Mouse (Mus musculus) lung, adult 18-20 months (tissue): ENCODE measurements around the gene Efna5.

Source experiments
- DNase-seq, 2 experiments: peaks; one replicate each; pipeline ENCODE4 v3.0.0; 2022; ENCODE audit warnings: mixed read lengths in 2 of 2

The Efna5 gene

GRCm38 (mm10) chr17:62692242-62692641 is 188.9 kb downstream of the Efna5 start:
- no peak for DNase-seq

GRCm38 (mm10) chr17:62691201-62691715 is 189.9 kb downstream of the Efna5 start:
- DNase-seq: no peak

DNA sequence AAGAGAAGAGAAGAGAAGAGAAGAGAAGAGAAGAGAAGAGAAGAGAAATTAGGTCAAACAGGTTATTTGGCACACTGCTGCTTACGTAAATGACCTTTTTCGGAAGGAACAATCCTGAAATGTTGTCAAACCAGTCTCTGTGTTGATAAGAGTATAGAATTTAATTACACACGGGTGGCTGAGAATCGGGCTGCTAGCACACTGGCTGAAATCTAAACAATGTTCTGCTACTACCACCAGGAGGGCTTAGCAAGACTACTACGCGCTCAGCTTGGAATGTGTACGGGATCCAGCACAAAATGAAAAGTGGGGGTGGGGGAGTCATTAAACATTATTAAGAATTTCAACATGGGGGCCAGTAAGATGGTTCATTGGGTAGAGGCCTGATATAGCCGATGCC is 190.9 kb downstream of the Efna5 start:
- peak; percentile 7 to 32 for DNase-seq

- DNase-seq: peak in 1 of 2 experiments; percentile 8
Measured at GRCm38 (mm10) chr17:62689646-62690045, 191.5 kb downstream of the Efna5 start.

DNA sequence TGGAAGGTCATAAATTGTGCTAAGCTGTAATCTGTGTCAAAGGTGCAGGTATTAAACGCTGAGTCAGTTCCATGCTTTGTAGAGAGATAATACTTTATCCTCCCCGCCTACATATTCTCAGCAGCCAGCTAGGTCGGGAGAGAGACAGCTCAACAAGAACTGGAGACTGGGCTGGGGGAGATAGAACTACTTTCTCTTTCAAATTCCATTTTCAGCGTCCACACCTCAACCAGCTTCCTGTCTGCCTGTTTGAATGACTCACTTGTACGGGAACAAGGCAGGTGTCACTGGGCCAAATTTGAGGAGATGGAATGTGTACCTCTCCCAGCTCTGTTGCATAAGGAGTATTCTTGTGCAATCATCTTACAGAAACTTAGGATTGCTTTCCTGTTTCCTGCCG is 193.7 kb downstream of the Efna5 start:
- peak; percentile 77 to 86 for DNase-seq

DNA sequence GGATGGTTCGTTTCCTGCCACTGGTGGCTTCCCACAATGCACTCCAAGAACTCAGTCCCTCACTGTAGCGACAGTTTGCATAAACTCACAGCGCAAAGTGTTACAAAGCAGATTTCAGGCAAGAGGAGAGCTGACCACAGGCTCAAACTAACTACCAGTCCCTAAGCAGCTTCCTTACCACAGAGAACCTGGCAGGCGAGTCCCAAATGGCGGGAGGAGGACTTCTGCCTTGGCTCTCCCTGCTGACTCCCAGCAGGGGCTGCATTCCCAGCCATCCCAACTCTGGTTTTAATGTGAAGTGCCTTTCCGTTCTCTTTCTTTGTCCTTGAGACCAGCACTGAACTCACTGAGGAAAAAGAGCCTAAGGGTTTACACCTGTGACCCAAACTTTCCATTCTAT is 195.9 kb downstream of the Efna5 start:
- no peak for DNase-seq

DNA sequence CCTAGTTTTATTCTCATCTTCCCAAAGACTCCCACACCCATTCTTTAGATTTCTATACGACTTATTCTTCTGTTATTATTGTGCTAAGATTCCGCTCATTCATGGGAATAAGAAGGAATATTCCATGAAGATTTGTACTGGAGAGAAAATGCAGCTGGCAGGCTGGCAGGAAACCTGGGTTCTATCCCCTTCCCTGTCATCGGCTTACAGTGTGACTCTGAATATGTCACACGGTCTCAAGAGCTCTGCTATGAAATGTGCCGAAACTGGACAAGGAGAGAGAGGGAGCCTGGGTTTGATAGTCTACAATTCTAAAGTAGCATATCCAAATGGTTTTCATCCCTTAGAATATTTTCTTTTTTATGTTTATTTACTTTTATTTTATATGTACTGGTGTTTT is 198.0 kb downstream of the Efna5 start:
- DNase-seq: no peak

DNA sequence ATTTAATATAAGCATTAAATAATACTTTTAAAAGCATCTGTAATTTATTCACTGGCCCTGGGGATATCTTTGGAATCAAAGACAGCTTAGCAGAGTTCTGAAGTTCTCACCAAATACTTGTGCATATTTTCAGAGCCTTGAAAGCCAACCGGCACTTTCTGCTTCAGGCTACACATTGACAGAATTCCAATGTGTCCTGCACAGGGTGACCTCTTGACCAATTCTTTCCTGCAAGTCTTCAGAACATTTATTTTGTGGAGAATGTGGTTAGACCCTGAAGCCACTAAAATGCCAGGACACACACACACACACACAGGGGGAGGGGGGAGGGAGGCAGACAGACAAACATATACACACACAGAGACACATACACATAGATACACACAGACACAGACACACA is 199.4 kb downstream of the Efna5 start:
- no peak for DNase-seq

DNA sequence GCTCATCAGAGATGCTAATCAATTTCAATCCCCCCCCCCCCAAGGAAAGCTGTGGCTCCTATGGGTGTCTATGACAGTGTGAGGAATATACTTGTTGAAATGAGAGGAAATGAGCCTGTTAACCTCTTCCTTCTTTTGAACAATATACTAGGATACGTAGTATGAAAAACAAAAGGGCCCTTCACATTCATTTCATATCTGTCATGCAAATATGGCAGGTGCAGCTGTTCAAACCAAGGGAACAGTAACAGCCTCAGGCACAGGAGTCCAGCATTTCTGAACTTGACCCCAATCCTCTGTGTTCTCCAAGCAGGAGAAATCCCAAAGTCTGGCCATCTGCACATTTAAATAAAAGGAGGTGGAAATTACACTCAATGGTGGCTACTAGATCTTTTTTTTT is 200.4 kb downstream of the Efna5 start:
- DNase-seq: no peak

DNA sequence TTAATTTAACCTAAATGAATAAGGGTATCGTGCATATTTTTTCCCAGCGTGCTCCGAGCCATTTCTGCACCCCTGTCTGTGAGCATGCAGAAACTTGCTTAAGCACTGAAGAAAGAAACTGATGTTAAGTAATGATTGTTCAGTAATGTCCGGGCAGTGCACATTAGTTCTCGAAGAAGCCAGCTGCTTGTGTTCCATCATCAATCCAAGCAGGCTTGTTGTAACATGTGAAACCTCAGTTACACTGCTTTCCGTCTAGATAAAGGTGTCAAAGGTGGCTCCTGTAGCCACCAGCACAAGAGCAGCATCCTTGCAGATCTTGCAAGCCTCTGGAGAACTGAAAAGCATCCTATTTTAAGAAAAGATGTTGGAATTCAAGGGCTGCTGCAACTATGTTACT is 204.3 kb downstream of the Efna5 start:
- no peak for DNase-seq

DNA sequence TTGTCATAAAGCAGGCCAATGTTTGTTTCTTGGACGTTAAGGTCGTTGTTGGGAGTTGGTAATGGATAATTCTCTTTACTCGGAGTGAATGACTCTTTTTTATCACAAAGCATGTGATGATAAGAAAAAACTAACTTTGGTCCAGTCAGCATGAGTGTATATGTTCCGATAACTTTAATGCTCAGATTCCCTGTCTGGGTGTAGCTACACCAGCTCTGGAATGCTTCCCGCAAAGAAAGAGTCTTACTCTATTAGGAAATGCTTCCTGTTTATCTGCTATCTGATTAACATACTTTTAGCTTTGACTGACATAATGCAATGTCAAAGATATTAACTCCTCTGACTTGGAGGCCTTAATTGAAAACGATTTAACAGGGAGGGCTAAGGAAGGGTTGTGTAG is 204.7 kb downstream of the Efna5 start:
- no peak for DNase-seq

DNA sequence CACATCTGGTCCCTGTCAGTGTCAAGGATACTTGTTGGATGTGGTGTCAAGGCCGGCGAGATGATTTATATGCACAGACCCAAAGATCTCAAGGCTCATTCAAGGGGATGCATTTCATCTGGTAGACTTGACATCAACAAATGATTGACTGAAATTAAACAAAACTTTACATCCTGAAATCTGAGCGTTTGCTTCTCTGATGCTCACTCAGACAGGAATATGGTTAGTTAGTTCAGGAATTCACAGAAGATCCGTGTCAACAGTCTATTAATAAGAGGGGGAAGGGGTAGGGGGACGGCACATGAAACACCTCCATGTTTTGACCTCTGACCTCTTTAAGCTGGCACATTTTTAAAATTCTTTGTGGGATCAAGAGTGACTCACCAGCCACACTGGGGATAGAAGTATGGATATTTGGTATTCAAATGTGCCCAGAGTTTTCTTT is 205.3 kb downstream of the Efna5 start:
- DNase-seq: no peak

DNA sequence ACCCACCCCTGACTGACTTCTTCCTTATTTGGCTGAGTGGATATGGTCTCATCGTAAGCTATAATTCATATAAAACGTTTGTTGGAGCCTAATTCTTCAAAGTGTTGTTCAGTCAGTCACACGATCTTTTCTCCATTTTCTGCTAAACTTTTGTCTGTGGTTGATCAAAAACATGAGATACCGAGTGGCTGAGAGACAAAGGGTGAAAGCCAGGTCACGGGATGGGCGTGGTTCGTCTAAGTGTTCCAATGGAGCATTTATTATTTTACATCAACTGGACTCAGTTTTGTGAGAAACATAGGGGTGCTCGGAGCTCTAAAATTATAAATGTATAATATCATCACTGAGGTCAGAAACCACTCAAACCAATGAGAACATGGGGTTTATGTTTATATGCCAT is 209.0 kb downstream of the Efna5 start:
- no peak for DNase-seq

DNA sequence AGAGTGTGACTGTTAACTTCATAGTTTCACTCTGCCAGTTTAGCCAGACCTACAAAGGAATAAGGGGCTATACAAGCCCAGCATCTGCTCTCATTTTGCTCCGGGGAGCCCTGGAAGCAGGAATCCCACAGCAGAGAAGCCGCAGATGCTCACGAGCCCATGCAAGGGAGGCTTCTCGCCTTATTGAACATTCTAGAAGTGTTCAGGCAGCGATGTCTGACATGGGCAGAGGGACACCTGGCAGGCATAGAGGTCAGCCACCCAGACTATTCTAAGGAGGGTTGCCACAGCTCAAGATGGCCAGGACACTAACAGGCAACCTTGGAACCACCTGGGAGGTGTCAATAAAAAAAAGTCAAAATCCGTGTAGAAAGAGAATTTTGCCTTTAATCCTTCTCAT is 214.4 kb downstream of the Efna5 start:
- no peak for DNase-seq

DNA sequence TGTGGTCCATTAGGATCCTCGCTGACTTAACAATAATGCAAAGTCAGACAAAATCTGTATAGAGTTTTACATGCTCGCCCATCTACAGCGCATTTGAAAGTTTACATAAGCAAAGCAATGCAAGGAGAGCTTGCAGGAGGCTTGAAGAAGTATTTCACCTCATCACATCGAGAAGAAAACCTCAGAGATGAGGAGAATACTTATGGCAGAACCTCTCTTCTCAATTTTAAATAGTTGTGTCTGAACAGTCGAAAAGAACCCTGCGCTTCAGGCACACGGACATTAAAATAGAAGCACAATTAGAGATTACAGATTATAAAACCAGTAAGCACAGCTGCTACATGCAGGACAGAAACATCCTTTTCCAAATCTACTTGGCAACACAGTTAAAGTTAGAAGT is 215.3 kb downstream of the Efna5 start:
- DNase-seq: no peak

- no peak for DNase-seq
Measured at GRCm38 (mm10) chr17:62664709-62665108, 216.4 kb downstream of the Efna5 start.

- DNase-seq: no peak
Measured at GRCm38 (mm10) chr17:62661801-62662200, 219.3 kb downstream of the Efna5 start.

- DNase-seq: no peak
Measured at GRCm38 (mm10) chr17:62659501-62660175, 221.5 kb downstream of the Efna5 start.

GRCm38 (mm10) chr17:62657832-62658630 is 223.1 kb downstream of the Efna5 start:
- DNase-seq: no peak

DNA sequence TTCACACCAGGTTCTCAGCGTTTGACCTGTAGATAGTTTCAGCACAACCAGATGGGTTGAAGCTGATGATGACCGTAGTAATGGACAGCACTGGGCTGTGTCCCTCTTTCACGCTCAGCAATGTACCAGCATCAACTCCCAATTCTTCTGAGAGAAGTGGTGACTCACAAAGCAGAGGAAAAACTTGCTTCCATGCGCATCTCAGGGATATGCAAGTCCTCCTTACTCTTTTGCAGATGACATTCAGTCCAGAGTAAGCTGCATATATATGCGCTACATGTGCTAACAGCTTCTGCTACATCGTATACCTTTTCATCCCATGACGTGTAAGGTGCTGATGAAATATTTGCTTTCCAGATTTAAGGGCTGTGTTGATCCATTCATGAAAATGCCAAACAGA is 224.1 kb downstream of the Efna5 start:
- DNase-seq: no peak

- DNase-seq: no peak
Measured at GRCm38 (mm10) chr17:62656591-62656990, 224.5 kb downstream of the Efna5 start.

DNA sequence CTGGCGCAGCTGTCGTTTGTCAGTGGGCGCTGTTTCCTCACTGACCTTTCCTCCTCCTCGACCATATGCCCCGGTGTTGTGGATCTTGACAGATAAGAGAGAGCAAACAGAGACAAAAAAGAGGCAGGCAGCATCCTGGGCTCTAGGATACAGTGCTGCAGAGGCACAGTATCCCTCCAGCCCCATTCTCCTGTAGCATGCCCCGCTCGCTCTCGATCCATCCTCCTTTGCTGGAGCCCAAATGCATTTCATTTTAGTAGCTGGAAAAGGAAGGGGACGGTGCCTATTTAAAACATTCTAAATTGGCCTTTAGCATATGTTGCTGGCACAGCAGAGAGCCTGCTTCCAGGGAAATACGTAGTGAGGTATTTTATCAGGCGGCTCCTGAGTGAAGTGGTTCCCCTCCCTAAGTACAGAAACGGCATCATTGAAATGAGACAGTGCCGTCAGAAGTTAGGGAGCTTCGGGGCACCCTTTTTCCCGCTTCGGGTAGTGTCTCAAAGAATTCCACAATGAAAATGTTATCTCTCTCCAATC is 225.2 kb downstream of the Efna5 start:
- DNase-seq: no peak

DNA sequence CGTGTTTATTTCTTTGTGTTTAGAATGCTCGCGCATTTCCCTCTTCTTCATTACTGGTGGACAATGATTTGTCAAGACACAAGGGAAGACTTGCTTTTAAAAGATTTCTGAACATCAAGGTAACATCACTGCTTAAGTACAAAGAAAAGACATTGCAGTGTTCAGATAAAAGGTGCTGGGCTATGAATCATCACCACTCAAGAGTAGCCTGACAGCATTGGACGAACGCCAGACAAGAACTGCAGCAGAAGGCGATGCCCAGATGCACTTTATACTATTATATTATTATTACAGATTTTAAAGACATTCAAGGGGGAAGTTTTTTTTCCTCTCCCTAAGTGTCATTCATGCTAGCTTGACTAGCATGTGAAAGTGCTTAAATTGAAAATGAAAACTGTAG is 228.7 kb downstream of the Efna5 start:
- DNase-seq: no peak

DNA sequence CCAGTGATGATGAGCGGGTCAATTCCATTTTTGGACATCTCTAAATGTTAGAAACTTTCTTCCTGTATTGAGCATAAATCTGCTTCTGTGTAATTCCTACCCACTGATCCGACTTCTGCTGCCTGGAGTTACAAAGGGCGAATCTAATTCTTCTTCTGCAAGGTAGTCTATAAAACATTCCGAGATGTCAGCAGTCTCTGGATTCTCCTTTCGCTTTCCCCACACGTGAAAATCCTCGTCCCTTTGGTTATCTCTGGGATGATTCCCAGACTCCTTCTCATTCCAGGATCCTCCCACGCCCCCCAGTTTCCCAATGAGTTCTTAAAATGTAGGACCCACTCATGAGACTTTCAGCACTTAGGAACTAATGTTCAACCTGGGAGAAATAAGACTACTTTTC is 229.4 kb downstream of the Efna5 start:
- DNase-seq: no peak
